Mouse (Mus musculus) liver, adult 2 months (tissue): ENCODE data around the gene Mei1.

Source experiments
- CTCF ChIP-seq: fragments of 200-500 bp; IDR thresholded peaks from 2 replicates; pipeline ENCODE4 v1.5.1; 2011; ENCODE audit warnings: low read depth, low read length, control low read depth
- POLR2A ChIP-seq: fragments of 200-500 bp; IDR thresholded peaks from 2 replicates; pipeline ENCODE4 v1.6.1; 2011; ENCODE audit warnings: low read length, control low read depth; ENCODE audit not compliant: insufficient read depth; ENCODE audit errors: extremely low read depth

GRCm38 (mm10) chr15:82147611-82148111 is 77.9 kb downstream of the Mei1 start:
- 0 out of 2 replicates have a peak, but pooled peaks have one; percentile 14 for TF ChIP-seq CTCF
- TF ChIP-seq POLR2A, result no peak
